Mouse (Mus musculus): ENCODE results near the gene Qrsl1.

GRCm38 (mm10) chr10:43830251-43831018 is 71.1 kb downstream of the Qrsl1 start:
- TF ChIP-seq CTCF (IDR thresholded peaks at IDR 0.05; ENCODE audit: low read depth, low read length) (no peak), TAL1 (conservative IDR thresholded peaks at IDR 0.05; ENCODE audit: low read depth, low read length) (no peak), GATA2 (IDR thresholded peaks at IDR 0.05; ENCODE audit: borderline replicate concordance, low read depth, low read length) (no peak)
